Mouse (Mus musculus) heart, embryonic 11.5 days (tissue): ENCODE data around the gene Eif4a1. TPM values are rescaled to one million over a fixed set of nuclear protein-coding genes. Genes with fewer than 3 reads are reported as not detected.

Experiments
- ATAC-seq: fragments of 200-750 bp; cut with Nextera tagmentation; replicated peaks from 2 replicates; pipeline ENCODE4 v1.8.0; 2017; ENCODE audit warnings: moderate library complexity; ENCODE audit not compliant: insufficient number of reproducible peaks, low FRiP score, low TSS enrichment
- H3K27ac ChIP-seq: fragments of 300-500 bp; sonication (generic); 2 replicates; pipeline ENCODE4 v1.5.1; 2014; ENCODE audit warnings: mild to moderate bottlenecking, low read depth, low read length
- H3K27me3 ChIP-seq: fragments of 300-500 bp; sonication (generic); 2 replicates; pipeline ENCODE4 v1.6.1; 2014; ENCODE audit warnings: mild to moderate bottlenecking, low read length, mixed read lengths; ENCODE audit not compliant: control insufficient read depth, insufficient read depth
- H3K36me3 ChIP-seq: fragments of 300-500 bp; sonication (generic); 2 replicates; pipeline ENCODE4 v1.6.1; 2014; ENCODE audit warnings: mild to moderate bottlenecking, low read length, moderate library complexity, mixed read lengths; ENCODE audit not compliant: control insufficient read depth, insufficient read depth
- H3K4me1 ChIP-seq: fragments of 300-500 bp; sonication (generic); 2 replicates; pipeline ENCODE4 v1.6.1; 2014; ENCODE audit warnings: low read length; ENCODE audit not compliant: control insufficient read depth, insufficient read depth
- H3K4me2 ChIP-seq: fragments of 300-500 bp; sonication (generic); 2 replicates; pipeline ENCODE4 v1.6.1; 2014; ENCODE audit warnings: mild to moderate bottlenecking, moderate library complexity
- H3K4me3 ChIP-seq: fragments of 300-500 bp; sonication (generic); 2 replicates; pipeline ENCODE4 v1.5.1; 2014; ENCODE audit warnings: low read depth, low read length
- H3K9ac ChIP-seq: fragments of 300-500 bp; sonication (generic); 2 replicates; pipeline ENCODE4 v1.6.1; 2014; ENCODE audit warnings: mild to moderate bottlenecking, low read depth, low read length, moderate library complexity
- H3K9me3 ChIP-seq: fragments of 300-500 bp; sonication (generic); replicated peaks from 2 replicates; pipeline ENCODE4 v1.6.1; 2016; ENCODE audit warnings: low read length; ENCODE audit not compliant: control insufficient read depth
- WGBS: fragments of 180-500 bp; shearing (Covaris S2); extraction: QIAGEN DNeasy Blood & Tissue Kit; methylation state at CpG from one replicate; pipeline ENCODE4 v1.1.7; 2014; ENCODE audit not compliant: insufficient replicate concordance; 5-methylcytosine and 5-hydroxymethylcytosine counted together
- polyA plus RNA-seq: library from polyadenylated mRNA; unstranded; fragments of >200 nt; fragmentation: Nextera tagmentation; extraction: Ambion mirVana; gene quantifications from 2 replicates; pipeline ENCODE4 v1.2.1, GENCODE M21; 2014

The Eif4a1 gene
- 530 and 592 TPM in 2 replicates for polyA plus RNA-seq

DNA sequence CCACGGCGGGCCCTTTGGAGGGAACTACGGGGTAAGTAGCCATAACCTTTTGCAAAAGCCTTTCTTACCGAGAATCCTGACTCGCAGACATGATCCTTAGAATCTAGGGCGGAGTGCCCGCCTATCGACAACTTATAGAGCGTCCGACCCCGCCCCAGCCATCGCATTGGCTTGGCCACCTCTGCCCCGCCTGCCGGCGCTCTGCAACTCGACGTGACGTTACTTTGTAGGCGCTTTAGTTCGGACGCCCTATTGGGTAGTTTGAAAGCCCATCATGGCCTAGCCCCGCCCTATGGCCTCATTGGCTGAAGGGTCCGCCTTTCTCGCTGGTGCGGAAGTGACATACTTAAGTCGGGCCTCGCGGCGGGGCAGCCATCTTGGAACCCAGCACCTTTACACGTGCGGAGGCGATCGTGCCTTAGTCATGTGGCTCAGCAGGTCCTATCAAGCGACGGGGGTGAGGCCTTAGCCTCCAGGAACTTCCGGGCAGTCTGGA, at the start of gene Eif4a1:
Gene Eif4a1, minus strand, starts transcription at position 213 of the 496 bp plus-strand sequence.
- peak within 1 kb of the TSS; percentile 100 for H3K4me3 ChIP-seq
- peaks cover 8% of the 10 kb centered on the region; the same call in 1 of the 2 replicates for H3K4me1 ChIP-seq
- peak within 1 kb of the TSS; percentile 100 for H3K9ac ChIP-seq
- H3K27ac ChIP-seq: peak within 1 kb of the TSS; percentile 99
- peaks cover 58% of the 10 kb centered on the region for H3K36me3 ChIP-seq
- peak within 1 kb of the TSS; percentile 84 for H3K4me2 ChIP-seq
- no peaks in the 10 kb centered on the region for H3K9me3 ChIP-seq
- peak; percentile 97 for ATAC-seq
- H3K27me3 ChIP-seq: no peaks in the 10 kb centered on the region
- under 1% methylated on average over 36 of the region's 36 CpGs for WGBS

DNA sequence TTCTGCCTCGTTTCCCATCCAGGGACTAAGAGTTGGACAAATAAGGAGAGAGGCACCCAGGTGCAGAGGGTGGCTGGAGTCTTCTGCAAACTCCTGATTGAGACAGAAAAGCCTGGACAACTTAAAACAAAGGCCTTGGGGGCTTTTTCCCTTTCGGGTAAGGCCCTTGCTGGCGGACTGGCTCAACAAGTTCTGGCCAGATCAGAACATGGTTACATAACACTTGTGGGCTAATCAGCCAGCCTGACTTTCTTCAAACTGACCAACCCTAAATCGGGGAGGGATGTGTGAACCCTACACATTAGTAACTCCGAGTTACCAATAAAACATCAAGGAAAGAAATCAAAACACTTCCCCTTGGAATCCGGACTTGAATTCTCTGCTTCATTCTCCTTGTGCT, 48.6 kb upstream of the Eif4a1 start:
- H3K27ac ChIP-seq: no peak overlapping the region
- H3K4me3 ChIP-seq: no peak overlapping the region
- no peak for ATAC-seq
- H3K9me3 ChIP-seq: no peaks in the 10 kb centered on the region
- H3K4me1 ChIP-seq: peaks cover 8% of the 10 kb centered on the region
- no peak overlapping the region for H3K9ac ChIP-seq
- no peaks in the 10 kb centered on the region for H3K36me3 ChIP-seq
- H3K4me2 ChIP-seq: no peak overlapping the region
- H3K27me3 ChIP-seq: no peaks in the 10 kb centered on the region
- WGBS: 80% methylated on average over 6 of the region's 6 CpGs

DNA sequence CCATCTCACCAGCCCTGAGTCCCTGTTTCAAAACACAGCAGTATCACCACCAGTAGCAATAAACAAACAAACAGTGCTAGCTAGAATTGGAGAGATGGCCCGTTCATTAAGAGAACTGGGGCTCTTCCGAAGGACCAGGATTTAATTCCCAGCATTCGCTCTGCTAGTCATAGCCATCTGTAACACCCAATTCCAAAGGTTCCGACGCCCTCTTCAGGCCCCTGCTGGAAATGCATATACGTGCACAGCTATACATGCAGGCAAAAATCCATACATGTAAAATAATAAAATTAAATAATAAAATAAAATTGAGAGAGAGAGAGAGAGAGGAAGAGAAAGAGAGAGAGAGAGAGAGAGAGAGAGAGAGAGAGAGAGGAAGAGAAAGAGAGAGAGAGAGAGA, 47.2 kb upstream of the Eif4a1 start:
- WGBS: 62% methylated on average over 6 of the region's 6 CpGs
- no peak overlapping the region for H3K27ac ChIP-seq

DNA sequence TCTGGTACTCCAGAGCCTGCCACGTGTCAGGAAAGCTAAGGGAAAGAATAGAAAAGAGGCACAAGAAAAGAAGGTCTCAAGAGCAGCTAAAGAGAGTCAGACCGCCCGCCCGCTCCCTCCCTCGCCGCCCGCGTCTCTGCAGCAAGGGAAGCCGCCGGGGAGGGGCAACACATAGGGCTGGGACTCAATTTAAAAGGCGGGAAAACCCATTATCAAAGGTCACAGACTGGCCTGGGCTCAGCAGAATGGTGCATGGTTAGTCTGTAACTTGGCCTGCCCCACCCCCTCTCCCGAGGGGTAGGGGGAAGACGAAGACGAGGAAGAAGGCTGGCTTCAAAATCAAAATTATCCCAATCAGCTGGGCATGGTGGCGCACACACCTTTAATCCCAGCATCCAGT, 46.4 kb upstream of the Eif4a1 start:
- no peaks in the 10 kb centered on the region for H3K27me3 ChIP-seq
- peak; percentile 74; the same call in 1 of the 2 replicates for ATAC-seq
- H3K9me3 ChIP-seq: no peaks in the 10 kb centered on the region
- H3K9ac ChIP-seq: peak overlapping the region; percentile 56; the same call in 1 of the 2 replicates
- peaks cover 12% of the 10 kb centered on the region for H3K4me1 ChIP-seq
- H3K27ac ChIP-seq: no peak overlapping the region; the same call in 1 of the 2 replicates
- H3K36me3 ChIP-seq: no peaks in the 10 kb centered on the region
- no peak overlapping the region for H3K4me3 ChIP-seq
- 28% methylated on average over 15 of the region's 15 CpGs for WGBS
- H3K4me2 ChIP-seq: peak overlapping the region; percentile 39

More for the DNA sequence above, 47.2 kb upstream of the Eif4a1 start:
- no peaks in the 10 kb centered on the region for H3K9me3 ChIP-seq
- no peak overlapping the region for H3K9ac ChIP-seq
- no peaks in the 10 kb centered on the region for H3K36me3 ChIP-seq
- no peak overlapping the region for H3K4me3 ChIP-seq
- peaks cover 12% of the 10 kb centered on the region for H3K4me1 ChIP-seq
- H3K4me2 ChIP-seq: no peak overlapping the region
- no peaks in the 10 kb centered on the region for H3K27me3 ChIP-seq
- no peak for ATAC-seq

DNA sequence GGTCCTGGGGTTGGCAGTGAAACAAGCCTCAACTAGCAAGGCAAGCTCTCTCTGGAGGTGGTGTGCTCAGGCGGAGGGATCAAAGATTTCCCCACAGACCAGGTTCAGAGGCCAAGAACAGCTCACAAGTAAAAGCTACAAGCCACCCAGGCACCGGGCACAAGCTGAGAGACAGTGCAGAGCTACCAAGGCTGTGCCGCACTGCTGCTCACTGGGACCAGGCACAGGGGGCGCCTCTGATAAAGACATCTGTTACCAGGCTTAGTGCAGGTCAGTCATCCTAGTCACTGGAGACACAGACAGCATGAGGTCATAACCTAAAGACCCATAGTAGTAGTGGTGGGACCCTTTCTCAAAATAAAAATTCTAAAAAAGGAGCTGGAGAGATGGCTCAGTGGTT, 44.7 kb upstream of the Eif4a1 start:
- Histone ChIP-seq H3K27ac (no peak overlapping the region), H3K4me3 (no peak overlapping the region), H3K9me3 (no peaks in the 10 kb centered on the region), H3K4me2 (no peak overlapping the region), H3K36me3 (no peaks in the 10 kb centered on the region), H3K27me3 (no peaks in the 10 kb centered on the region), H3K4me1 (peaks cover 12% of the 10 kb centered on the region), H3K9ac (no peak overlapping the region)
- 67% methylated on average over 4 of the region's 4 CpGs for WGBS
- ATAC-seq: no peak

DNA sequence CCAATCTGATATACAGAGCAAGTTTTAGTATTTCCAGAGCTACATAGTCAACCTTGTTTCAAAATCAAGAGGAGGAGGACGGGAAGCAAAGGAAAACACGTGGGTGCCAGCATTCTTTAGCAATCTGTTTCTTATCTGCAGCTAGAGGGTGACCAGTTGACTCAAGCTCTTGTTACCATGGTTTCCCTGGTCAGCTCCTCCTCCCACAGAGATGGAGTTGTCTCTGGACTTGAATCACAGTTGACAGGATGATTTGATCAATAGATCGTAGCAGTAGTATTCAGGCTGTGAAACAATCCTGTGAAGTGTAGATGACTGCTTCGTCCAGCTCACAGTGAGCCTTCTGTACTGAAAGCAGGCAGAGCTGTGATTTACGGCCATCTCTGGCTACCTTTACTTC, 43.7 kb upstream of the Eif4a1 start:
- H3K4me1 ChIP-seq: peaks cover 12% of the 10 kb centered on the region
- peak overlapping the region; percentile 10; the same call in 1 of the 2 replicates for H3K27ac ChIP-seq
- H3K9me3 ChIP-seq: no peaks in the 10 kb centered on the region
- WGBS: 18% methylated on average over 5 of the region's 5 CpGs
- H3K27me3 ChIP-seq: no peaks in the 10 kb centered on the region
- H3K36me3 ChIP-seq: no peaks in the 10 kb centered on the region
- peak overlapping the region; percentile 14; the same call in 1 of the 2 replicates for H3K4me2 ChIP-seq
- ATAC-seq: no peak
- no peak overlapping the region for H3K9ac ChIP-seq
- no peak overlapping the region for H3K4me3 ChIP-seq

DNA sequence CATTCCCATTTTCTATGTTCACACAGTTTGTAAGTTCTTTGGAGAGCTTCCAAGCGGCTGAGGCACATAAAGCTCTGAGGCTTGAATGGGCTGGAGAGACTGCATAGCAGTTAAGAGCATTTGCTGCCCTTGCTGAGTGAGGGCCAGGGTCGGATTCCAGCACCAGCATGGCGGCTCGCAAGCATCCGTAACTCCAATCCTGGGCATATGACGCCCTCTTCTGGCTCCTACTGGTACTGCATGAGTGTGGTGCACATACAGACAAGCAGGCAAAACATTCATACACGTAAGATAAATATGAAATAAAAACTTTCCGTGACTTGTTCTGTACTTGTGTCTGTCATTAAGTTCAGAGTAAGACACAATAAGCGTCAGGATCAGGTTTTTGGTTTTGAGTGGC, 43.3 kb upstream of the Eif4a1 start:
- Histone ChIP-seq H3K27ac (peak overlapping the region; percentile 10; the same call in 1 of the 2 replicates), H3K27me3 (no peaks in the 10 kb centered on the region), H3K9ac (no peak overlapping the region), H3K4me2 (peak overlapping the region; percentile 14; the same call in 1 of the 2 replicates), H3K36me3 (no peaks in the 10 kb centered on the region), H3K4me3 (no peak overlapping the region), H3K4me1 (peaks cover 12% of the 10 kb centered on the region), H3K9me3 (no peaks in the 10 kb centered on the region)
- no peak for ATAC-seq
- WGBS: 56% methylated on average over 9 of the region's 9 CpGs

DNA sequence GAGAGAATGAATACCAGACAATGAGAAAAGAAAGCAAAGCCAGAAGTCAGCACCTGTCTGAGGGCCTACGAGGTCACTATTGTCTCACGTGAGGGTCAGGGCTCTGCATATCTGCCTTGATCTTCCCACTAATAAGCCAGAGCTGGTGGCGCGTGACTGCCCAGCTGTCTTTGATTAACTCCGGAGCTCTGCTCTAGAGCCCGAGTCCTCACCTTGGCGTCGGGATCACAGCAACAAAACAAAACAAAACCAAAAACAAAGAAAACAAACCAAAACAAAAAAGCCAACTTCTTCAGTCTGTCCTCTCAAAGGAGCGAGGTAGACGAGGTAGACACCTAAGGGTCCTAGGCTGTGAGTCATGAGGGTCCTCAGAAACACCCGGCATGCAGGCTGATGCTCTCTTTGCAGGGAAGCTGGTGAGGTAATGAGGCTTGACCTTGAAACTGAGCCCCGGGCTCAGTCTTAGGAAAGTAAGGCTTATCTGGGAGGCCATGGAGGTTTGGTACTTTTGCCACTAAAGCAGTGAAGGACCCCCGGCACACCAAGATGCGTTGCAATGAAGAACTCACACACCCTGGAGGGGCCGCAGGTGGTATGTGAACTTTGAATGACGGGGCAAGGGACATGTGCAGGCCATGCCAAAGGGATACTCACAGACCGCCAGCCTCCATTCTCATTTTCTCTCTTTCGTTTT, 42.6 kb upstream of the Eif4a1 start:
- Histone ChIP-seq H3K4me2 (no peak overlapping the region), H3K27me3 (no peaks in the 10 kb centered on the region)
- WGBS: 66% methylated on average over 18 of the region's 18 CpGs

More for the DNA sequence above, 42.6 kb upstream of the Eif4a1 start:
- Histone ChIP-seq H3K36me3 (no peaks in the 10 kb centered on the region), H3K27ac (no peak overlapping the region), H3K4me1 (peaks cover 12% of the 10 kb centered on the region), H3K9me3 (no peaks in the 10 kb centered on the region), H3K9ac (no peak overlapping the region), H3K4me3 (no peak overlapping the region)
- no peak for ATAC-seq
